Mouse (Mus musculus) adrenal gland, adult 18-20 months (tissue): ENCODE measurements around the gene Usp48. TPM values are rescaled to one million over a fixed set of nuclear protein-coding genes. Genes with fewer than 3 reads are reported as not detected.

Source experiments
- DNase-seq, 2 experiments: peaks; one replicate each; pipeline ENCODE4 v3.0.0; 2021 to 2022; ENCODE audit warnings: low spot score in 2 of 2
- total RNA-seq, 2 experiments: library from RNA; stranded (reverse); gene quantifications; 1 replicate in 1 of 2; 2 replicates in 1 of 2; pipeline ENCODE4 v1.2.3; 2021

The Usp48 gene
- total RNA-seq, 2 experiments from 2014 or later, result 92.3 to 111 TPM

DNA sequence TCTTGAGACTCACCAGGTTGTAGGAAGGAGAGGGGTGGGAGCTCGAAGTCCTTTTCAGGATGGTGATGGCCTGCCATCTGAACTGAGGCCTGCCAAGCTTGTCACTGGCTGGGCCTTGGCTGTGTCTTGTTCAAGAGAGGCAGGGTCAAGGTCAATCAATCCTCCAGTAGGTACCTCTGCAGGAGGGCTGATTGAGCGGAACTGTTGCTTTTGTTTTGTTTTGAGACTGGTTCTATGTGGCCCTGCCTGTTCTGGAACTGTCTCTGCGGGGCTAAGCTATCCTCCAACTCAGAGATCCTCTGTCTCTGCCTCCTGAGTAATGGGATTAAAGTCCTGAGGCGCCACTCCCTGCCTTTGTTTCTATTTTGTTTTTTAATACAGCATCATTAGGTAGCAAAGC is 66.0 kb downstream of the Usp48 start:
- no peak for DNase-seq

DNA sequence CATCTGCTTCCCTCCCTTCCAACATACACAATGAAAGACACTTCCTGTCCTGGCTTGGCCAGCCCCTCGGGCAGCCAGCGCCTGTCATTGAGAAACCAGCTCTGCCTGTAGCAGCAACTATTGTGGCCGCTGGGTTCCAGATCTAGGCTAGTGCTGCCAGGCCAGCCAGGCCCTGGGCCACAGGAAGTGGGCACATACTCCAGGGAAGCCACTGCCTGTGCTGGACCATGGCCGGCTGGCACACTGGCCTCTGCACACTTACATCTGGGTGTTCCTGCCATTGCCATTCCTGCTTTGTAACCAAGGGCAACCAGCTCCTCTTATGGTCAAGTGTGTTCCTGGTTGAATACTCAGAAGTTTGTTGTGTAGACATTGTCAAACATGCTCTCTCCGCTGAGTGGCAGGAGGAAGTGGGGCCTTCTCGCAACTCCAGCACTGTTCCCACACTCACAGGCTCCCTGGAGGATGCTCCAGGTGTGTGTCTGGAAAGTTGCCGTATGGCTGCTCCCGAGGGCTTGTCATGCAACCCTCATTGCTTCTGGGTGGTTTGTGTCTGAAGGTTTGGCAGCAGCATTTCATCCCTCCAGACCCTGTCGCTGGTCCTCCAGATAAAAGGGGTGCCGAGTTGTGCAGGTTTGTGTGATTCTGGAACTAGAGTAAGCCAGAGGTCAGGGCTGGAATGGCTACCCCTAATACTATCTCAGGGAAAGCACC is 67.0 kb downstream of the Usp48 start:
- no peak for DNase-seq

- no peak for DNase-seq
These were observed 67.5 kb downstream of the Usp48 start for GRCm38 (mm10) chr4:137661078-137661450.

GRCm38 (mm10) chr4:137661547-137661946 is 68.0 kb downstream of the Usp48 start:
- DNase-seq, result no peak

DNA sequence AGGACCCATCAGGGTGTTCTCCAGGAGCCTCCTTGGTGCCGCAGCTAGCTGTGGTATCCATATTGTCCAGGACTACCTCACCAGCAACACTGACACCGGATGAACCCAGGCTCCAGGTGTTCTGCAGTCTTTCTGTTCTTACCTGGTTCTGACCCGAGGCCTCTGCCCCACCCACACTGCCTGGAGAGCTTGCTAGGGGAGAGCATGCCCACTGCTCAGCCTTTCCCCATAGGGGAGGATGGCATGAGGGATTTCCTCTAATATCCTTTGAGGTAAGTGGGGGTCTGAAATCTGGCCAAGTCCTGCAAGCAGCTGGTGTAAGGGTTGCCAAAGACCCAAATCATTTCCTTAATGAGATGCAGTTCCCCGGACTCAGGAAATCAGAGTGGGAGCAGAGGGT is 69.9 kb downstream of the Usp48 start:
- DNase-seq, result no peak

- peak; percentile 46 to 57 for DNase-seq
These were observed 71.0 kb downstream of the Usp48 start, which contains the start of gene Rap1gap for GRCm38 (mm10) chr4:137664433-137664979. Rap1gap (plus strand) TSS chr4:137664726.

DNA sequence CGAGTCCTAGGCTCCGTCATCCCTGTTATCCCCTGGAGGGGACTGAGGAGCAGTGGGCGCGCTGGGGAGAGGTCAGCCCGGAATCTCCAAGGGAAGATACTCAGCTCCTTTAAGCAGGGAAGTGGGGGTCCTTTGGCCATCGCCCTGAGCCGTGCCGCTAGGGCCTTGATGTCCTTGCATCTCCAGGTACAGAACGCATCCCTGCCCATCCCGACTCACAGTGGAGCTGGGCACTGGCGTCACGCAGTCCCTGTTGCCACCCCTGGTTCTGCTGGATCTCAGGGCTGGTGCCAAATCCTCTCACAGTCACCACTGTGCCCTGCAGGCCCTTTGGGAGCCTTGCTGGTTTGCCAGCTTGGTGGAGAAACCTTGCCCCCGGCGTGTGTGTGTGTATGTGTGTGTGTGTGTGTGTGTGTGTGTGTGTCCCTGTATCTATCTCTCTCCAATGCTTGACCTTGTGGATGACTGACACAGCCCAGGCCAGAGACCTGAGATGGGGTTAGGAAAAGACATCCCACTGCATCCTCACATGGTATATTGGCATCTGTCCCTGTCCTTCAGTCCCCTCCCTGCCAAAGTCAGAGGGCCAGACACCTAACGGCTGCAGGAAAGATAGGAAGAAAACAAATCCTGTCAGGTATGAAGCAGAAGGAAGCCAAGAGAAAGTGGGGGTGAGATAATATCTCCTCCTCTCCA is 71.6 kb downstream of the Usp48 start:
- no peak for DNase-seq

GRCm38 (mm10) chr4:137665791-137666190 is 72.2 kb downstream of the Usp48 start:
- no peak for DNase-seq

DNA sequence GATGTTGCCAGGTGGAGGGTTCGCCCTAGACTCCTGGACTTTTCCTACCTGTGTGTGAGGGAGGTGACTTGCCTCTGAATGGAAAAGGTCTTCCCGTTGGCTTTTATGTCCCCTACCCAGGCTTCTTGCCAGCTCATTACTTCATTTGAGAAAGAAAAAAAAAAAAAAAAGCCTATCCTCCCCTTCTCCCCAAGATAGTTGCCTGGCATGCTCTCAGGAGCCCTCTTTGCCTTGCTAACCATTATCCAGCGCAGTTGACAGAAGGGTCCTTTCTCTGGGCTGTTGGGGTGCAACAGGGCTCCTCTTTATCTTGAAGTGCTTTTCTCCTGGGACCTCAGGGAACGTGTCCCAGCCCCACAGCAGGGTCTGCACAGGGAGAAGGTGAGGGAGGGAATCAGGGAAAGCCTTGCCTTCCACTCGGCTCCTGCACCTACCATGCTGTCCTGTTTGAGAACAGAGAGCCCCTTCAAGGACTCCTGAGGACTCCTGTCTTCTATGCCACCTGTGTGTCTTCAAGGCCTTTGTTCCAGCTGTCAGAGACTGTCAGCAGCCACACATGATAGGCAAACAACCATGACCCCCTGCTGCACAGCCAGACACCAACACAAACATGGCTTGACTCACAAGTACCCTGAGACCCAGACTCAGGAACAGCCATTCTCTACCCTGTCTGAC is 72.9 kb downstream of the Usp48 start:
- DNase-seq, result no peak

GRCm38 (mm10) chr4:137666958-137667345 is 73.4 kb downstream of the Usp48 start:
- DNase-seq, result no peak

GRCm38 (mm10) chr4:137667747-137668146 is 74.2 kb downstream of the Usp48 start:
- no peak for DNase-seq

- DNase-seq, result no peak
These were observed 78.4 kb downstream of the Usp48 start for GRCm38 (mm10) chr4:137671711-137672500.

- DNase-seq, result no peak
These were observed 82.0 kb downstream of the Usp48 start for GRCm38 (mm10) chr4:137675566-137675965.

GRCm38 (mm10) chr4:137676057-137676456 is 82.5 kb downstream of the Usp48 start:
- DNase-seq, result peak; percentile 77 to 83

- no peak for DNase-seq
These were observed 83.3 kb downstream of the Usp48 start for GRCm38 (mm10) chr4:137676700-137677484.

GRCm38 (mm10) chr4:137677906-137678305 is 84.4 kb downstream of the Usp48 start:
- no peak for DNase-seq

DNA sequence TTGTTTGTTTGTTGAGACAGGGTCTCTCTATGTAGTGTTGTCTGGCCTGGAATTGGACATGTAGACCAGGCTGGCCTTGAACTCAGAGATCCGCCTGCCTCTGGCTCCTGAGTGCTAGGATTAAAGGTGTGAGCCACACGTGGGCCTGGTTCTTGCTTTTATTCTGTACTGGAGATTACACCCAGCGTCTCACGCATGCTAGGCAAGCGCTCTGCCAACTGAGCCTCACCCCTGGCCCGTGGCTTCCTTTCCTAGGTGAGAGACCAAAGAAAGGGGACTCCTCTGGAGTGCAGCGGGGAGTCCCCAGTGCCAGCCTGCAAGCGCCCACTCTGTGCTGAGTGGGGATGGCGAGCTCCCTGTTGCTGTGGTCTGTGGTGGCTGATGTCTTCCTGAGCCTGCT is 85.0 kb downstream of the Usp48 start:
- DNase-seq, result no peak

DNA sequence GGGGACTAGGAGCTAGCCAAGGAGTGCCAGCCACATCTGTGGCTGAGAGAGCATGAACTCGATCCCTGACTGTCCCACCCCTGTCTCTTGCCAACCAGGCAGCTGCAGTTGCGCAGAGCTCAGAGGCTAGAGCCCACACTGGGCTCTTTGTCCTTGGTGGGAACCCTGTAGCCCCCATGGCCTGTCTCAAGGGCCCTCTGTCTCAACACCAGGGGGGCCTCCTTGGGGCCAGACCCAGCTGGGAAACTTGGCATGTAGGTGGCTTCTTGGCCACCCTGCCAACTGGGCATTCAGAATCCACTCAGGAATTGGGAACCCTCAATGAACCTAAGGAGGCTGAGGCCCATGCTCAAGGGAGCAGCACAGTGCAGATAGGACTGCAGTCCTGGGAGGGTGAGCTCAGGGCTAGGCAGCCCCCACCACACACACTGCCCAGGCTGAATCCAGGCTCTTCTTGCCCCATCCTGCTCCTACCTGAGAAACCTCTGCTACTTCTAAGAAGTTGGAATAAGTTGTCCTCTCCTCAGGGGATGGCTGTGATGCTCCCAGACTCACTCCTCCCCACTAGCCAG is 86.5 kb downstream of the Usp48 start:
- no peak for DNase-seq

DNA sequence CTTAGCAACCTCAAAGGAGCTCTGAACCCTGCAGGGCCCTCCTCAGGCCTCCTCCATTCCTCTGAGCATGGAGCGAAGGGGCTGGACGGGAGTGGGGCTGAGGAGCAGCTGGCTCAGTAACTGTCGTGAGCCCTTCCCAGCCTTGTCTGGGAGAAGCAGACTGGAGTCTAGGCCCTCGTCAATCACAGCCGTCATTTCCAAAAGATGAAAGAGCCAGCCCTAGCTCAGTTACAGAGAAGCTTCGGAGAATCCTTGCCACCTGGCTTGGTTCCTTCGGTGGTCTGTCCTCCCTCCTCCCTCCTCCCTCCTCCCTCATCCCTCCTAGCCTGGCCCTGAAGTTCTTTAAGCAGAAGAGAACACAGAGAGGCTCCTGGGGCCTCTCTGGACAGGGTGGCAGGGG is 87.2 kb downstream of the Usp48 start:
- no peak for DNase-seq
